Mouse (Mus musculus) forebrain, embryonic 16.5 days (tissue): ENCODE results near the gene Ppfia3. TPM values are rescaled to one million over a fixed set of nuclear protein-coding genes. Genes with fewer than 3 reads are reported as not detected.

Experiments
- ATAC-seq: fragments of 200-750 bp; cut with Nextera tagmentation; 2 replicates; pipeline ENCODE4 v1.8.0; 2017; ENCODE audit warnings: mild to moderate bottlenecking, moderate library complexity
- H3K27ac ChIP-seq: fragments of 300-500 bp; sonication (generic); 2 replicates; pipeline ENCODE4 v1.5.1; 2014; ENCODE audit warnings: low read length, control low read depth
- H3K27me3 ChIP-seq: fragments of 300-500 bp; sonication (generic); replicated peaks from 2 replicates; pipeline ENCODE4 v1.6.1; 2014; ENCODE audit warnings: low read length; ENCODE audit not compliant: control insufficient read depth, insufficient read depth
- H3K36me3 ChIP-seq: fragments of 300-500 bp; sonication (generic); 2 replicates; pipeline ENCODE4 v1.6.1; 2014; ENCODE audit not compliant: control insufficient read depth, insufficient read depth
- H3K4me1 ChIP-seq: fragments of 300-500 bp; sonication (generic); replicated peaks from 2 replicates; pipeline ENCODE4 v1.6.1; 2014; ENCODE audit warnings: low read length; ENCODE audit not compliant: control insufficient read depth, insufficient read depth
- H3K4me2 ChIP-seq: fragments of 300-500 bp; sonication (generic); 2 replicates; pipeline ENCODE4 v1.6.1; 2014; ENCODE audit warnings: mild to moderate bottlenecking, low read length, control low read depth
- H3K4me3 ChIP-seq: fragments of 300-500 bp; sonication (generic); replicated peaks from 2 replicates; pipeline ENCODE4 v1.5.1; 2014; ENCODE audit warnings: mild to moderate bottlenecking, low read length, control low read depth
- H3K9ac ChIP-seq: fragments of 300-500 bp; sonication (generic); replicated peaks from 2 replicates; pipeline ENCODE4 v1.6.1; 2014; ENCODE audit warnings: low read depth, low read length, control low read depth
- H3K9me3 ChIP-seq: fragments of 300-500 bp; sonication (generic); 2 replicates; pipeline ENCODE4 v1.6.1; 2016; ENCODE audit warnings: low read length; ENCODE audit not compliant: control insufficient read depth
- WGBS: fragments of 180-500 bp; shearing (Covaris S2); extraction: QIAGEN DNeasy Blood & Tissue Kit; methylation state at CpG from one replicate; pipeline ENCODE4 v1.1.7; 2014; 5-methylcytosine and 5-hydroxymethylcytosine counted together
- polyA plus RNA-seq: library from polyadenylated mRNA; unstranded; fragments of >200 nt; fragmentation: Nextera tagmentation; extraction: Ambion mirVana; gene quantifications from 2 replicates; pipeline ENCODE4 v1.2.1, GENCODE M21; 2015

Gene Ppfia3
- polyA plus RNA-seq = 16.1 and 19.7 TPM in 2 replicates

- Histone ChIP-seq H3K9me3 (no peaks in the 10 kb centered on the region), H3K4me1 (peaks cover 46% of the 10 kb centered on the region), H3K36me3 (no peaks in the 10 kb centered on the region), H3K9ac (peak within 1 kb of the TSS; percentile 94), H3K27ac (peak within 1 kb of the TSS; percentile 89), H3K4me3 (peak within 1 kb of the TSS; percentile 85), H3K27me3 (peaks cover 9% of the 10 kb centered on the region), H3K4me2 (peak within 1 kb of the TSS; percentile 60)
- peak; percentile 39 for ATAC-seq
- WGBS = 0% methylated on average over 21 of the region's 26 CpGs
Observed at GRCm38 (mm10) chr7:45366652-45367019, at the start of gene Ppfia3. TSS of gene Ppfia3 (minus strand) at chr7:45367019.

- no peak overlapping the region for H3K4me2 ChIP-seq
- H3K4me3 ChIP-seq = no peak overlapping the region
- 12% methylated on average over 37 of the region's 37 CpGs for WGBS
Observed at GRCm38 (mm10) chr7:45415636-45416035, 48.8 kb upstream of the Ppfia3 start.

GRCm38 (mm10) chr7:45414740-45415224 is 48.0 kb upstream of the Ppfia3 start:
- H3K36me3 ChIP-seq = no peaks in the 10 kb centered on the region
- no peak overlapping the region for H3K27ac ChIP-seq
- H3K9me3 ChIP-seq = no peaks in the 10 kb centered on the region
- peaks cover 8% of the 10 kb centered on the region for H3K4me1 ChIP-seq
- H3K9ac ChIP-seq = no peak overlapping the region
- no peak for ATAC-seq
- no peak overlapping the region for H3K4me3 ChIP-seq
- H3K27me3 ChIP-seq = peaks cover 79% of the 10 kb centered on the region
- 39% methylated on average over 12 of the region's 12 CpGs for WGBS
- no peak overlapping the region for H3K4me2 ChIP-seq

More at GRCm38 (mm10) chr7:45415636-45416035, 48.8 kb upstream of the Ppfia3 start:
- no peak for ATAC-seq
- peaks cover 72% of the 10 kb centered on the region for H3K27me3 ChIP-seq
- no peak overlapping the region for H3K27ac ChIP-seq
- H3K9ac ChIP-seq = no peak overlapping the region
- H3K9me3 ChIP-seq = no peaks in the 10 kb centered on the region
- 0 out of 2 replicates have a peak, but pooled peaks cover under 1% of the 10 kb centered on the region for H3K36me3 ChIP-seq
- H3K4me1 ChIP-seq = peaks cover 8% of the 10 kb centered on the region

- peaks cover 86% of the 10 kb centered on the region for H3K27me3 ChIP-seq
- no peak for ATAC-seq
- no peak overlapping the region for H3K27ac ChIP-seq
- H3K4me1 ChIP-seq = peaks cover 8% of the 10 kb centered on the region
- H3K36me3 ChIP-seq = no peaks in the 10 kb centered on the region
- peak overlapping the region; percentile 66 for H3K9ac ChIP-seq
- H3K4me2 ChIP-seq = peak overlapping the region; percentile 88
- WGBS = 3% methylated on average over 25 of the region's 27 CpGs
- H3K9me3 ChIP-seq = no peaks in the 10 kb centered on the region
- peak overlapping the region; percentile 62 for H3K4me3 ChIP-seq
Observed at GRCm38 (mm10) chr7:45413864-45414739, 47.3 kb upstream of the Ppfia3 start.

GRCm38 (mm10) chr7:45413113-45413863 is 46.5 kb upstream of the Ppfia3 start, which contains the start of gene Ntf5:
TSS of gene Ntf5 (plus strand) at chr7:45413695.
- peaks cover 87% of the 10 kb centered on the region for H3K27me3 ChIP-seq
- no peak within 1 kb of the TSS for H3K27ac ChIP-seq
- H3K4me3 ChIP-seq = peak within 1 kb of the TSS; percentile 62
- peak; percentile 54 for ATAC-seq
- peaks cover 8% of the 10 kb centered on the region for H3K4me1 ChIP-seq
- peak within 1 kb of the TSS; percentile 88 for H3K4me2 ChIP-seq
- H3K9ac ChIP-seq = peak within 1 kb of the TSS; percentile 66
- H3K36me3 ChIP-seq = no peaks in the 10 kb centered on the region
- 3% methylated on average over 33 of the region's 45 CpGs for WGBS
- H3K9me3 ChIP-seq = no peaks in the 10 kb centered on the region

- 87% methylated on average over 2 of the region's 2 CpGs for whole genome bisulfite sequencing
- ATAC-seq = no peak
- no peak overlapping the region for H3K9ac ChIP-seq
Observed at GRCm38 (mm10) chr7:45412421-45412820, 45.6 kb upstream of the Ppfia3 start.

GRCm38 (mm10) chr7:45409497-45410163 is 42.8 kb upstream of the Ppfia3 start:
- 81% methylated on average over 8 of the region's 8 CpGs for WGBS
- no peaks in the 10 kb centered on the region; the same call in 1 of the 2 replicates for H3K9me3 ChIP-seq

More at GRCm38 (mm10) chr7:45412421-45412820, 45.6 kb upstream of the Ppfia3 start:
- H3K4me1 ChIP-seq = peaks cover 8% of the 10 kb centered on the region
- H3K27me3 ChIP-seq = peaks cover 88% of the 10 kb centered on the region
- H3K27ac ChIP-seq = no peak overlapping the region
- no peaks in the 10 kb centered on the region for H3K9me3 ChIP-seq
- no peak overlapping the region for H3K4me3 ChIP-seq
- H3K36me3 ChIP-seq = no peaks in the 10 kb centered on the region
- no peak overlapping the region for H3K4me2 ChIP-seq

GRCm38 (mm10) chr7:45408949-45409348 is 42.1 kb upstream of the Ppfia3 start:
- Histone ChIP-seq H3K4me1 (peaks cover 15% of the 10 kb centered on the region), H3K4me3 (no peak overlapping the region), H3K27ac (no peak overlapping the region), H3K36me3 (no peaks in the 10 kb centered on the region), H3K9ac (no peak overlapping the region), H3K9me3 (no peaks in the 10 kb centered on the region; the same call in 1 of the 2 replicates), H3K4me2 (no peak overlapping the region), H3K27me3 (peaks cover 86% of the 10 kb centered on the region)
- WGBS = 91% methylated on average over 17 of the region's 17 CpGs
- no peak for ATAC-seq

More at GRCm38 (mm10) chr7:45409497-45410163, 42.8 kb upstream of the Ppfia3 start:
- Histone ChIP-seq H3K4me1 (peaks cover 16% of the 10 kb centered on the region), H3K27me3 (peaks cover 93% of the 10 kb centered on the region), H3K4me2 (no peak overlapping the region), H3K4me3 (no peak overlapping the region), H3K36me3 (no peaks in the 10 kb centered on the region), H3K9ac (no peak overlapping the region), H3K27ac (no peak overlapping the region)
- ATAC-seq = no peak
